ENCODE assay signal across 8 mouse cellular contexts in genomic region chr19:25411353-25411752, GRCm38 (mm10).
DNase-seq lines count a peak whose midpoint lies in the region; ATAC-seq lines count a peak whose summit lies in the region.
"Had no signal": no experiment of that assay in that cellular context is flagged by ENCODE, and none has a peak within 500 bp of the region (broad histone marks: within the 10 kb centered on the region; RNA-seq: fewer than 3 reads in every experiment).

No protein-coding gene starts in this region.

- H3K36me3 ChIP-seq in heart, embryonic 13.5 days: peaks cover 66% of the 10 kb centered on the region

- WGBS in heart, embryonic 13.5 days: 47% methylated on average over 17 of the region's 17 CpGs

- H3K27me3 ChIP-seq in heart, embryonic 13.5 days (replicated peaks): no peaks in the 10 kb centered on the region
- H3K27me3 ChIP-seq: neural tube, embryonic 15.5 days had no signal

- H3K4me2 ChIP-seq in heart, embryonic 13.5 days: peak overlapping the region; percentile 85
- H3K4me2 ChIP-seq: neural tube, embryonic 15.5 days had no signal

- peaks cover 93% of the 10 kb centered on the region for H3K4me1 ChIP-seq in heart, embryonic 13.5 days

- no peak for ATAC-seq in heart, embryonic 13.5 days (ENCODE audit: extremely low read depth, insufficient number of reproducible peaks, low FRiP score, low TSS enrichment)

- intact Hi-C loops in left cerebral cortex, postnatal 25 days (cut with DNase I): no loop called here

- peak overlapping the region; percentile 67 for H3K27ac ChIP-seq in heart, embryonic 13.5 days (replicated peaks)
- H3K27ac ChIP-seq: neural tube, embryonic 15.5 days had no signal

- H3K4me3 ChIP-seq in heart, embryonic 13.5 days: peak overlapping the region; percentile 37
- H3K4me3 ChIP-seq: neural tube, embryonic 15.5 days had no signal

- H3K9me3 ChIP-seq in heart, embryonic 13.5 days: no peaks in the 10 kb centered on the region
- H3K9me3 ChIP-seq: neural tube, embryonic 15.5 days had no signal

- peak overlapping the region; percentile 70 for H3K9ac ChIP-seq in heart, embryonic 13.5 days
- H3K9ac ChIP-seq: neural tube, embryonic 15.5 days had no signal

- DNase-seq in left cerebral cortex, adult 18-20 months (ENCODE audit: low spot score in 2 of 2): peak; percentile 11 to 41
- DNase-seq in left cerebral cortex, adult 11 months (ENCODE audit: low spot score): no peak
- DNase-seq in left cerebral cortex, postnatal 25 days (ENCODE audit: low spot score in 2 of 2): peak; percentile 14 to 59
- peak; percentile 36 for DNase-seq in right cerebral cortex, postnatal 25 days
- DNase-seq in spleen, postnatal 10 days (ENCODE audit: low spot score in 2 of 2): no peak
- DNase-seq in spleen, adult 18-20 months: no peak

Comparison
In these comparisons a context has a peak if more than half of its experiments do, and no peak if none do; other contexts are left out.
1. DNase-seq: peak in left cerebral cortex, adult 18-20 months (2 of 2), left cerebral cortex, postnatal 25 days (2 of 2) and right cerebral cortex, postnatal 25 days (single experiment); none in left cerebral cortex, adult 11 months (single experiment), spleen, postnatal 10 days (0 of 2) and spleen, adult 18-20 months (0 of 2).